Mouse (Mus musculus) embryonic facial prominence, embryonic 14.5 days (tissue): ENCODE data around the gene Tssk6. TPM values are rescaled to one million over a fixed set of nuclear protein-coding genes. Genes with fewer than 3 reads are reported as not detected.

Source experiments
- ATAC-seq: fragments of 200-750 bp; cut with Nextera tagmentation; 2 replicates; pipeline ENCODE4 v1.8.0; 2017; ENCODE audit warnings: low read depth, moderate number of reproducible peaks, moderate TSS enrichment
- DNase-seq: peaks from one replicate; pipeline ENCODE4 v3.0.0-alpha.2; 2015; ENCODE audit warnings: low spot score
- H3K27ac ChIP-seq: fragments of 300-500 bp; sonication (generic); replicated peaks from 2 replicates; pipeline ENCODE4 v1.5.1; 2014; ENCODE audit warnings: low read depth, mild to moderate bottlenecking, low read length, moderate library complexity
- H3K27me3 ChIP-seq: fragments of 300-500 bp; sonication (generic); replicated peaks from 2 replicates; pipeline ENCODE4 v1.6.1; 2014; ENCODE audit warnings: low read length; ENCODE audit not compliant: control insufficient read depth, insufficient read depth
- H3K36me3 ChIP-seq: fragments of 300-500 bp; sonication (generic); 2 replicates; pipeline ENCODE4 v1.6.1; 2014; ENCODE audit warnings: low read length, mixed read lengths; ENCODE audit not compliant: control insufficient read depth, insufficient read depth
- H3K4me1 ChIP-seq: fragments of 300-500 bp; sonication (generic); 2 replicates; pipeline ENCODE4 v1.6.1; 2014; ENCODE audit warnings: antibody characterized with exemption, low read length; ENCODE audit not compliant: control insufficient read depth, insufficient read depth
- H3K4me2 ChIP-seq: fragments of 300-500 bp; sonication (generic); 2 replicates; pipeline ENCODE4 v1.6.1; 2014; ENCODE audit warnings: low read depth, mild to moderate bottlenecking, low read length, moderate library complexity, mixed read lengths
- H3K4me3 ChIP-seq: fragments of 300-500 bp; sonication (generic); 2 replicates; pipeline ENCODE4 v1.5.1; 2014; ENCODE audit warnings: low read depth, mild to moderate bottlenecking, low read length
- H3K9ac ChIP-seq: fragments of 300-500 bp; sonication (generic); 2 replicates; pipeline ENCODE4 v1.6.1; 2014; ENCODE audit warnings: low read depth, mild to moderate bottlenecking, low read length, moderate library complexity, mixed read lengths
- H3K9me3 ChIP-seq: fragments of 300-500 bp; sonication (generic); 2 replicates; pipeline ENCODE4 v1.6.1; 2016; ENCODE audit warnings: low read length; ENCODE audit not compliant: control insufficient read depth
- WGBS: fragments of 180-500 bp; shearing (Covaris S2); extraction: QIAGEN DNeasy Blood & Tissue Kit; methylation state at CpG from one replicate; pipeline ENCODE4 v1.1.7; 2014; 5-methylcytosine and 5-hydroxymethylcytosine counted together
- polyA plus RNA-seq: library from polyadenylated mRNA; unstranded; fragments of >200 nt; fragmentation: Nextera tagmentation; extraction: Ambion mirVana; gene quantifications from 2 replicates; pipeline ENCODE4 v1.2.1, GENCODE M21; 2014

The Tssk6 gene
- polyA plus RNA-seq, 1 experiment from 2014 or later, result 2.5 TPM

- H3K27me3 ChIP-seq, result no peaks in the 10 kb centered on the region
- WGBS, result under 1% methylated on average over 30 of the region's 45 CpGs
- H3K4me1 ChIP-seq, result peaks cover 24% of the 10 kb centered on the region
- peak overlapping the region; percentile 68 for H3K4me3 ChIP-seq
- peaks cover 15% of the 10 kb centered on the region for H3K36me3 ChIP-seq
- peak overlapping the region; percentile 97 for H3K4me2 ChIP-seq
- peak; percentile 100 for DNase-seq
- H3K9me3 ChIP-seq, result no peaks in the 10 kb centered on the region
- ATAC-seq, result peak; percentile 92
- H3K27ac ChIP-seq, result peak overlapping the region; percentile 87
- H3K9ac ChIP-seq, result peak overlapping the region; percentile 72
Measured at GRCm38 (mm10) chr8:69903063-69903542, 1.1 kb downstream of the Tssk6 start.

DNA sequence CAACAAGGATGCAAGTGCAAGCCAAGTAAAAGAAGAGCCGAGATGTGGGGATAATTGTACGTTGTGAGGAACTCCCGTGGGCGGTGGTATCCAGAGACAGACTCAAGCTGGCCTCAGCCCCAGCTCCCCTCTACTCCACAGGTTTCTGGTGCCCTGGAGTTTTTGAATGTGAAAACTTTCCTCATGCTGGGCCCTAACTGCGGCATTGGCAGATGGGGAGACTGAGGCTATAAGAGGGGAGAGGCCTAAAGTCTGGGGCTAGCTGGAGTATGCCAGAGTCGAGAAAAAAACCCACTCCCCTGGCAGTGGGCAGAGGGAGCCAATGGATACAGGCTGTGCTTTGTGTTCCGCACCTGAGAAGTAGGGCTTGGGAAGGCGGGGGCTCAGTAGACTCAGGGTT is 2.1 kb downstream of the Tssk6 start:
- DNase-seq, result no peak
- H3K9me3 ChIP-seq, result no peaks in the 10 kb centered on the region
- no peak overlapping the region for H3K27ac ChIP-seq
- H3K36me3 ChIP-seq, result peaks cover 20% of the 10 kb centered on the region
- peaks cover 24% of the 10 kb centered on the region for H3K4me1 ChIP-seq
- H3K4me2 ChIP-seq, result peak overlapping the region; percentile 97
- no peaks in the 10 kb centered on the region for H3K27me3 ChIP-seq
- no peak overlapping the region for H3K9ac ChIP-seq
- 82% methylated on average over 8 of the region's 8 CpGs for WGBS
- no peak overlapping the region for H3K4me3 ChIP-seq
- ATAC-seq, result no peak

DNA sequence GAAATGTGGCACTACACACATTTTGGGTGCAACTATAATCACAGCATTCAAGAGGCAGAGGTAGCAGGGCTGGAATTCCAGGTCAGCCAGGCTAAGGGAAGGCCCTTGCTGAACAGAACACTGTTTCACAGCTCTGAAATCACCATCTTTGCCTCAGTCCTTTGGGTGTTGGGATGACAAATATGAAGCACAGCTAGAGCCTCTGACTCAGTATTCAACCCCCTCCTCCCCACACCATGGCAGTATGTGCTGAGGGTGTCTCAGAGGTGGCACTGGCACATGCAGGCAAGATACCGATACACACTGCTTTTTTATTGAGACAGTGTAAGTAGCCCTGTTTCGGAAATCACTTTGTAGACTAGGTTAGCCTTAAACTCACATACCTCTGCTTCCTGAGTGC is 4.3 kb downstream of the Tssk6 start:
- ATAC-seq (no peak), DNase-seq (no peak)
- no peaks in the 10 kb centered on the region for H3K9me3 ChIP-seq
- H3K9ac ChIP-seq, result no peak overlapping the region
- H3K27ac ChIP-seq, result no peak overlapping the region
- H3K27me3 ChIP-seq, result no peaks in the 10 kb centered on the region
- peaks cover 11% of the 10 kb centered on the region for H3K4me1 ChIP-seq
- no peak overlapping the region for H3K4me3 ChIP-seq
- peaks cover 41% of the 10 kb centered on the region for H3K36me3 ChIP-seq
- WGBS, result 83% methylated on average over 2 of the region's 2 CpGs
- no peak overlapping the region for H3K4me2 ChIP-seq

GRCm38 (mm10) chr8:69907106-69907505 is 5.1 kb downstream of the Tssk6 start:
- WGBS, result 88% methylated on average over 2 of the region's 2 CpGs
- H3K4me1 ChIP-seq, result peaks cover 8% of the 10 kb centered on the region
- H3K4me2 ChIP-seq, result no peak overlapping the region
- H3K27me3 ChIP-seq, result no peaks in the 10 kb centered on the region
- ATAC-seq (no peak), DNase-seq (no peak)
- H3K27ac ChIP-seq, result no peak overlapping the region
- H3K4me3 ChIP-seq, result no peak overlapping the region
- H3K9ac ChIP-seq, result no peak overlapping the region
- no peaks in the 10 kb centered on the region for H3K9me3 ChIP-seq
- peaks cover 50% of the 10 kb centered on the region for H3K36me3 ChIP-seq

- Histone ChIP-seq H3K36me3 (peaks cover 98% of the 10 kb centered on the region), H3K9me3 (no peaks in the 10 kb centered on the region), H3K4me1 (no peaks in the 10 kb centered on the region), H3K27ac (no peak overlapping the region), H3K4me3 (no peak overlapping the region), H3K4me2 (no peak overlapping the region), H3K9ac (no peak overlapping the region), H3K27me3 (no peaks in the 10 kb centered on the region)
- 93% methylated on average over 13 of the region's 13 CpGs for WGBS
- no peak for DNase-seq
- no peak for ATAC-seq
Measured at GRCm38 (mm10) chr8:69911917-69912316, 9.9 kb downstream of the Tssk6 start.

- H3K4me3 ChIP-seq, result no peak overlapping the region
- H3K27ac ChIP-seq, result no peak overlapping the region
- WGBS, result 93% methylated on average over 12 of the region's 12 CpGs
- DNase-seq, result no peak
- no peaks in the 10 kb centered on the region for H3K27me3 ChIP-seq
- no peak overlapping the region for H3K4me2 ChIP-seq
- H3K4me1 ChIP-seq, result no peaks in the 10 kb centered on the region
- H3K9ac ChIP-seq, result no peak overlapping the region
- H3K9me3 ChIP-seq, result no peaks in the 10 kb centered on the region
- peaks cover 99% of the 10 kb centered on the region for H3K36me3 ChIP-seq
- no peak for ATAC-seq
Measured at GRCm38 (mm10) chr8:69912478-69913074, 10.6 kb downstream of the Tssk6 start.

- 83% methylated on average over 4 of the region's 4 CpGs for WGBS
- DNase-seq (no peak), ATAC-seq (no peak)
- Histone ChIP-seq H3K9ac (no peak overlapping the region), H3K4me1 (no peaks in the 10 kb centered on the region), H3K27ac (no peak overlapping the region), H3K27me3 (no peaks in the 10 kb centered on the region), H3K4me3 (no peak overlapping the region), H3K4me2 (no peak overlapping the region), H3K9me3 (no peaks in the 10 kb centered on the region), H3K36me3 (peaks cover 83% of the 10 kb centered on the region)
Measured at GRCm38 (mm10) chr8:69914526-69914925, 12.5 kb downstream of the Tssk6 start.

- no peaks in the 10 kb centered on the region for H3K9me3 ChIP-seq
- no peak for ATAC-seq
- H3K4me2 ChIP-seq, result no peak overlapping the region
- 43% methylated on average over 5 of the region's 5 CpGs for WGBS
- no peak overlapping the region for H3K4me3 ChIP-seq
- DNase-seq, result peak; percentile 57
- no peaks in the 10 kb centered on the region for H3K27me3 ChIP-seq
- no peak overlapping the region for H3K27ac ChIP-seq
- peaks cover 7% of the 10 kb centered on the region for H3K4me1 ChIP-seq
- peaks cover 71% of the 10 kb centered on the region for H3K36me3 ChIP-seq
- H3K9ac ChIP-seq, result no peak overlapping the region
Measured at GRCm38 (mm10) chr8:69915748-69916147, 13.8 kb downstream of the Tssk6 start.

DNA sequence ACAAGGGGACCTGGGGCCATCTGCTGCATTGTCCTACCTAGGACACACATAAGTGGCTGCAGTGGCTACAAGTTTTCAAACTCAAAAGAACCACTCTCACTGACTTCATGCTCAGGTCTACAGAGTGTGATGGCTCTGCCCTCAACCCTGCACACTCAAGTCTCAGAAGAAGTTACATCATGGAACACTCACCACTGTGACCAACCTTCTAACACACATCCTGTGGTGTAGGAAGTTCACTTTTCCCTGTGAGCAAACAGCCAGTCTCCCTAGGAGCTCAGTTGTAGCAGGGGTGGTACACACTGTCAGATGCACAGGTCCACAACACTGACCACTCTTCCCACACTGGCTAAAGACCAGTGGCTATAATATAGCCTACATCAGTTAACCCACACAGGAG is 16.5 kb downstream of the Tssk6 start:
- no peak overlapping the region for H3K4me3 ChIP-seq
- no peak for DNase-seq
- no peak for ATAC-seq
- no peaks in the 10 kb centered on the region for H3K9me3 ChIP-seq
- H3K4me1 ChIP-seq, result peaks cover 13% of the 10 kb centered on the region
- peaks cover 43% of the 10 kb centered on the region for H3K36me3 ChIP-seq
- no peak overlapping the region for H3K4me2 ChIP-seq
- H3K27me3 ChIP-seq, result no peaks in the 10 kb centered on the region
- no peak overlapping the region for H3K27ac ChIP-seq
- H3K9ac ChIP-seq, result no peak overlapping the region
